Mouse (Mus musculus): ENCODE results near the gene Gm43064.

Gm43064 gene

DNA sequence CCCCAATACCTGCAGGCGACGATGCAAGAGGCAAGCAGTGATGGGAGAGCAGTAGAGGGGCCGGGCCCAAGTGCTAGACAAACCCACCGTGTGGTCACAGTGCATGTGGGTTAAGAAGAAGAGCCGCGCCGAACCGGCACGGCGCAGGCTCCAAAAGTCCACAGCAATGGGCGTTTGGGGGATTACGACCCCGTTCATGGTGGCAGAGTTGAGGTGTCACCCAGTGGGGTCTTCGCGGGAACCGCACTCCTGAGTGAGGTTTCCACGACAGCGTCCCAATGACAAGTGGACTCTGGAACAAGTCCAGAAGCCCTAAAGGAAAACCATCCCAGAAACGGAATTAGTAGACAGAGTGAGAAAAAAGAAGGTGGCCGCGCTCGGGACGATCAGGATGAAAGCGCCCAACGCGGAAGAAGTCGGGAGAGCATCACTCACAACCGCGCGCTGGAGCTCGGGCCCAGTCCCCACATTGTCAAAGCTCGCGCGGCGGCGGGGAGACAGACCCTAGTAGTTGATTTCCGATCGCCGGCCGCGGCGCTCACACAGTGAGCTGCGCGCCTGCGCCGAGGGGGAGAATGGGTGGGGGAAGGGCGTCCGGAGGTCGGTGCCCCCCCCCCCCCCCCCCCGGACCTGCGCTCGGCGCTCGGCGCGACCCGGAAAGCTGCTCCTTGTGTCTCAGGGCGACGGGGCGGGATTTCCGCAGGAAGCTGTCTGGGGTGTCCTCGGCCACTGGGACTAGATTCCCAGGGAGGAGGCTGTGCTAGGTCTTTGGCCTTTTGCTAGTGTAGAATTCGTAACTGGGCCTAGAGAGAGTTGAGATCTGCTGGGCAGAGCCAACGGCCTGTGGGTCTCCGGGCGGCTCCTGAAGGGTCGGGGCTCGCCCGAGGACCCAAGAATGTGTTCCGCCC, at the start of gene Gm43064, which contains the start of the genes Dclre1b and Ap4b1:
Gene Gm43064 (plus strand): TSS at position 683 of the 908 bp plus-strand sequence.
Gene Dclre1b (minus strand): TSS at position 554 of the 908 bp plus-strand sequence.
Gene Ap4b1 (plus strand): TSS at position 630 of the 908 bp plus-strand sequence.
- peak; percentile 99 for DNase-seq

DNA sequence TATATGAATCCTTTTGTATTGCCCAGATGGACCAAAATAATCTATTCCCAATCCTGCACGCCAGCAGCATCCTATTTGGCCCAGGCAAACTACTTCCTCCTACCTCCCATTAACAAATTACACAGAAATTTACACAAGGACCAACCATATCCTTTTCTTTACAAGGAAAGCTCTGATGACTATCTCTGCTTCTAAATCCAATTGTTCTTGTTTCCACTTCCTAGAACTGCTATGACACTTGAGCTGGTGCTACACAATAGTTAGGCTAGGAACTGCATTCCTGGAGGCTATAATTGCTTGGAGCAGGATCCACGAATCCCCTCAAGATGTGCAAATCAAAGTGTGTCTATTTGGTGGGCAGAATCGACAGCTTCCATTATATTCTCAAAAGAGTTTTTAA, 42.6 kb upstream of the Gm43064 start:
- peak; percentile 85 for DNase-seq

DNA sequence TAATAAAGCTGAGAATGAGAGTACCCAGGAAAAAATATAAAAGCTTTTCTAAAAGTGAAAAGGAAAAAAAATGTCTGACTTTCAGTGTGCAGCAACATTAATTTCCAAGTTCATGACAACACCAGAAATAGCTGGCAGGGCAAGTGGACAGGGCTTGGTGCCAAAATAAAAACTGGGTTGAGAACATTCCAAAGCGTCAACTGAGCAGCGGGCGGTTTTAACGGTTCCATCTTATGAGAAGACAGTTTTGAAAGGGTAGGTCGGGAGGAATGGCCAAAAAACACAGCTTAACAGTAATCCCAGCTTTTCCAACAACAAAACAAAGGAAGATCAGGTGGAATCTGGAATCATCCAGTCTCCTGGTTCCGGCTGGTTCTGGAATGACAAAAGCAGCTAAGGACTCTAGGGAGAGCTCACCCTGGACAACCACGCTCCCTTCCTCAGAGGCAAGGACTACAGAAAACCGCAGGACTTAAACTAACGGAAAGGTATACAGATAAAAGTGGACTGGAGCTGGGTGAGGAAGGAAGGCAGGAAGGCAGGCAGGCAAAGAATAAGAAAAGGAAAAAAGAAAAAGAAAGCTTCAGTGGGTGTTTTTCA, 37.7 kb upstream of the Gm43064 start:
- DNase-seq: peak; percentile 96

DNA sequence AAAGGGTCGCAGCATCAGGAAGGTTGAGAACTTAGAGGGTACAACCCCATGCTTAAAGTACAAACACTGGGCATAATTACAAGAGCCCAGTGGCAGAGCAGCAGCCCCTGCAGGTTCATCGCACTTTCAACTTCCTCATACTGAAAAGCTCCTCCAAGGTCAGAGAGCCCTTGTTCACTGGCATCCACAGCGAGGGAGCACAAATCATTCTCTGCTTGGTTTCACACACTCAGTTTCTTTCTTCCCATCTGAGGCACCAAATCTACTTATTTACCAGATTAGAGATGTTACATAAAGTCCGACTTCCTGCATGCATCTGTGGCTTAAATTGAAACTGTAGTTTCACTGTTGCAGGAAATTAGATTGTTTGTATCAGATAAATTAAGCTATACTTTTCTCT, 36.5 kb upstream of the Gm43064 start:
- peak; percentile 90 for DNase-seq

DNA sequence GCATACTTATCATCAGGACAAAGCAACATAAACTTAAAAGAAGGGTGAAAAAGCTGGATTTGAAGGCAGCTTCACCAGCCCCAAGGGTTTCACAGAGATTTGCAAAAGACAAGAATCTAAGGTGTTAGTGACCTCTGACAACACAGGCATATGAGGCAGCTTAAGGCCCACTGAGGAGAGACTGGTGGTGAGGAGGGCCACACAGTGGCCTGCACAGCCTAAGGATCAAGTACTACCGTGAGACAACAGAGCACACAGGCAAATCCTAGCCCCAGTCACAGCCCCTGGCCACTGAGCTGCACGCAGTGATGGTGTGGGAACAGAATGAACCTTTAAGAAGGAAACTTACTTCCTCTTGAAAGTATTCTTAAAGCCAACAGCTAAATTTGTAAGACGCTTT, 35.9 kb upstream of the Gm43064 start:
- peak; percentile 81 for DNase-seq

DNA sequence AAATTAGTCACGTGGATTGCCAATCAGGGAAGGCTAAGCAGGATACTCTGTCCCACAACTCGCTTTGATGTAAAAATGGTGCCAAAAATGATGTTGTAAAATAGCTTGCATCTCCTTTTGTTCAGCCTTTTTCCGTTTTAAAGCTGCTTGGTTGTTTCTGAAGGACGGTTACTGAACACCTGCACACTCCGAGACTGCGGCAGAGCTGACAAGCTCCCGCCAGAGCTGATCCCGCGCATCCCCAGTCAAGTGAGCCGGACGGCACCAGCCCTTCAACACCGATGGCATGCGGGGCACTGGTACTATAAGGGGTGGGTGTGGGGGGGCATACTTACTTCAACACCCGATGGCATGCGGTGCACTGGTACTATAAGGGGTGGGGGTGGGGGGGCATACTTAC, 35.4 kb upstream of the Gm43064 start:
- peak; percentile 85 for DNase-seq

DNA sequence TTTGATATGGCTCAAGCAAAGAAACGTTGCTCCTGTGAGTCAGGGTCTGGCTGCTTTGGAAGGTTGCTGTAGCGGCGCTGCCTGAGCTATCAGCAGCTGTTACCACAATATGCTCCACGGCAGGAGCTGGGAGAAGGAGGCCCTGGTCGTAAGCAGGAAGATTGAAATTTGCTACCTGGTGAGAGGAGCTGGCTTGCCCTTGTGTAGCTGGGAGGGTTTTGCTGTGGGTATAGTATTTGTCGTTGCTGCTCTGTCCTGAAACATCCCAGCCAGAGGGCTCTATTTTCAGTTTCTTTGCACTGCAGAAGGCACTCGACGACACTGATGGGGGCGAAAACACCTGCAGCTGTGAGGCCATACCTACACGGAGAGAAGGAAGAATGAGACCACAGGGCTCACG, 31.4 kb upstream of the Gm43064 start:
- peak; percentile 74 for DNase-seq

DNA sequence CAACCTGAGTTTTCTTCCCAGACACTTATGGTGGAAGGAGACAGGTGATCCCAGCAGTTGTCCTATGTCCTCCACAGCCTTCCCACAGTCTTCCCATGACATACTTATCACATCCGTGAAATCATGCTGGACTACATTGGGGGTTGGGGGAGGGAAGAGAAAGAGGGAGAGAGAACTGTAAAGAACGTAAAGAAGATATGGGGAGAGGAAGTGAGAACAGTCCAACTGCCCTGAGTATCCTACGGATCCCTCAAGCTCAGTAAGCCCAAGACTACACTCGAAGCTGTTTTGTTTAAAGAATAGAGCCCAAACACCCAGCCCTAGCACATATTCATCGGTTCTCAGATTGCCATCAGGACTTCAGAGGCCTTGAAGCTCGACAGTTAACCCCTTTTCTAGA, 30.7 kb upstream of the Gm43064 start:
- peak; percentile 78 for DNase-seq

DNA sequence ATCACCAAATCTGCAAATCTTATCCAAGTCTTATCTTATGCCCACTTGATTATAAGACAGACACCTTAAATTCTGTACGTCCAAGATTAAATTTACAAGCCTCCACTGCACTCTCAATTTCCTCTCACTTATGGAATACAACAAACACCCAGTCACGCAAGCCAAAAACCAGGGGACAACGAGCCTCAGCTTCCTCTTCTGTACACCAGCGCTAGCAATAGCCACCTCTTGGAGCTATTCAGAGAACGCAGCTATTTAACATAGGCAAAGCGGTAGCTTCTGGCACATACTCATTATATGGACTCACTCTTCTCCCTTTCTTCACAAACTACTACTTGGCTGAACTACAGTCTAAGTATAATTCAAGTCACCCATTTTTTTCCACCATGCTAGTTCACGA, 30.2 kb upstream of the Gm43064 start:
- peak; percentile 58 for DNase-seq

DNA sequence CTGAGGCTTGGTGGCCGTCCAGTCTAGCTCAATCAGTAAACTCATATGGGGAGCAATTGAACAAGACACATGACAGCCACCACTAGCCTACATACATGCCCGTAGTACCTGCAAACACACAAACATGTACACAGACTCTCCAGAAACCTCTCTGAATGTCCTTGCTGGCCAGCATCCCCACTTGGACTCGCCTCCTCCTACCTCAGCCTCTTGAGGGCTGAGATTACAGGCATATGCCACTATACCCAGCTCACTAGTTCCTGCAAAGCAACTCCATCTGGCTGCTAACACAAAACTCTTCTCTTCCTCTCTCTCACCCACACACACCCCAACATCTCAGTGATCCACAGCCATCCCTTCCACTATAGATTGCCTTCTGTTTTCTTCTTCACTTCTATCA, 29.1 kb upstream of the Gm43064 start:
- peak; percentile 68 for DNase-seq

DNA sequence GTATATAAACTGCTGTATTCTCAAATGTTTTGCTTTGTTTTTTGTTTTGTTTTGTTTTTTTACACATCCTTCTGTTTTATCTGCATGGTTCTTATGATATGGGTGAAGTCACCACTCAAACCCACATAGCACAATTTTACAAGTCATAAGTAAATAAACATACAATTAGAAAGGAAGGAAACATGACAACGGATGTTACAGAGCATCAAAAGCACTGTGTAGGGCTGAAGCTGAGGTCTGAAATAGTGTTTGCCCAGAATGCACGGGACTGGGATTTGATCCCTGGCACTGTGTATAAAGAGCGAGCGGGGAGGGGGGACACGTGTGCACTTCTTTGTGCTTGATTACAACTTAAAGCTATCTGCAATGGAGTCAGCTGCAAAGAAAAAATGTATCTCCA, 28.6 kb upstream of the Gm43064 start:
- DNase-seq: peak; percentile 66

DNA sequence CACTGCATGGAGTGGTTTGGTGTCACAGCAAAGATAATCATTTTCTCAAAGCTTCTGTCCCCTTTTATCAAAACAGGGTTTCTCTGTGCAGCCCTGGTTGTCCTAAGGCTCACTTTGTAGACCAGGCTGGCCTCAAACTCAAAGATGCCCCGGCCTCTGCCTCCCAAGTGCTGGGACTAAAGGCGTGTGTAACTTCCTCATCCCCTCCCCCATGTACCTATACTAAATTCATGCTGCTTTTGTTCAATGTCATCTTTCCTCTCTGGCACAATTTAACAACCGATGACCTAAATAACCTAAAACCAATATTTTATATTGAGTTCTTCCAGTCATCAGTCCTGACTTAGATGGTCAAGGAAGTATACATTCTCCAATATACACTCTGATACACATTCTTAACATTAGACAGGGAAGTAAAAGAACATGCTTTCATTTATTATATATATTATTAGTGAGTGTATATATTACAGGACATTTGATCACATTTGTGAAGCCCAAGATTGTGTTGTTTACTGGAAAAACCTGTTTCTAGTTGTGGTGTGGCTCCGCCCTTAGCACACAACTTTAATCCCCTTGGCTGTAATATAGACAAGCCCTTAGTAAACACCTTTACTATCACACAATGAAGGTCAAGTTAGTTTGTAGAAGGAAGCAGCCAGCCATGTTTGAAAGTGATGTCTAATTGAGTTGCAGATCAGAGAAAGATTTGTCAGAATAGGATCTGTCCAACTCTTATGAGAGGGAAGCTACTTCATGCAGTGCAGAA, 26.3 kb upstream of the Gm43064 start:
- DNase-seq: peak; percentile 43

DNA sequence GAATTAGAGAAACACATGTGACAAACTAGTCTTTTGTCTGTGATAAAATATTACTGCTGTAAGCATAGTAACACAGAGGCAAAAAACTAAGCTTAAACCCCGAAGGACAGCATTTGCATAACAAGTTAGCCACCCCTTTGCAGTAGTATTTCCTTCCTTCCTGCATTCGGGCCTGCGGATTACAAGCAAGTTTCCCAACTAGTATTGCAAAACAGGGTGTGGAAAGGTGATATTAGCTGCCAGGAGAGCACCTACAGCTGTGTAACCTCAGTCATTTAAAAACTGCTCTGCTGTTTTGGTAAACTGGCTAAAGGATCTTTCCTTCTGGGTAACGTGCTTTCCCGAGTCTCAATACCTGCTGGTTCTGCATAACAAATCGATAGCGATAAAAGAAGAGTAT, 22.1 kb upstream of the Gm43064 start:
- DNase-seq: peak; percentile 89

DNA sequence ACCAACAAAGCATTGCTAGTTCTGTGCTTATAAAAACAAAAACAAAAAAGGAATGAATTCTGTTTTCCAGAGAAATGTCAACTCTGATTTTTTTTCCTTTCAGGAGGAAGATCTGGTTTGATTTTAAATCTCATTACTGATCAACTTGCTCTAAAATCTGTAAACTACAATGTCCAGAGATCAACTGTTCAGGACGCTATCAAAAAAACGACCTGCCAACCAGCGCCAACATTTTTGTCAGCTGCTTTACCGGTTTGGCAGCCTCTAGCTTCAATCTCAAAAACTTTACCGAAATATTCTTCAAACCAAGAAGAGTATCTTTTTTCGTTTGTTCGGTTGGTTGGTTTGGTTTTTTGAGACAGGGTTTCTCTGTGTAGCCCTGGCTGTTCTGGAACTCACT, 20.3 kb upstream of the Gm43064 start:
- DNase-seq: no peak

DNA sequence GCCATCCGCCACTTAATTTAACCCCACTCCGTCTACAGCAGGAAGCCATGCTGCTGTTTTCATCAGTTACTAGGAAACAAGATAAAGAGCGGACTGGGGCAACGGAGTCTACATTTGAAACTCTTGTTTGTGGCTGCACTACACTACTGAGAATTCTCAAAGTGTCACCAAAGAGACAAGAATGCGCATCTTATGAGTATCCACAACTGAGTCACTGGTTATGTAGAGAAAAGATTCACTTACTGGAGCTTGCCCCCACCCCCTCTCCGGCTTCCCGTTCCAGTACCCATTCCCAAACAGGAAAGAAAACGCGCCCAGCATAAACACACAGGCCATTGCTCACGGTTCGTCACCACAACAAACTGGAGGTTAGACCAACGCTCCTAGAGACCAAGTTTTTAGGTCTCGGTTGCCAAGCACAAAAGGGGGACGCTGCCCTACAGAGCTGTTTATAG, 19.5 kb upstream of the Gm43064 start:
- peak; percentile 97 for DNase-seq

DNA sequence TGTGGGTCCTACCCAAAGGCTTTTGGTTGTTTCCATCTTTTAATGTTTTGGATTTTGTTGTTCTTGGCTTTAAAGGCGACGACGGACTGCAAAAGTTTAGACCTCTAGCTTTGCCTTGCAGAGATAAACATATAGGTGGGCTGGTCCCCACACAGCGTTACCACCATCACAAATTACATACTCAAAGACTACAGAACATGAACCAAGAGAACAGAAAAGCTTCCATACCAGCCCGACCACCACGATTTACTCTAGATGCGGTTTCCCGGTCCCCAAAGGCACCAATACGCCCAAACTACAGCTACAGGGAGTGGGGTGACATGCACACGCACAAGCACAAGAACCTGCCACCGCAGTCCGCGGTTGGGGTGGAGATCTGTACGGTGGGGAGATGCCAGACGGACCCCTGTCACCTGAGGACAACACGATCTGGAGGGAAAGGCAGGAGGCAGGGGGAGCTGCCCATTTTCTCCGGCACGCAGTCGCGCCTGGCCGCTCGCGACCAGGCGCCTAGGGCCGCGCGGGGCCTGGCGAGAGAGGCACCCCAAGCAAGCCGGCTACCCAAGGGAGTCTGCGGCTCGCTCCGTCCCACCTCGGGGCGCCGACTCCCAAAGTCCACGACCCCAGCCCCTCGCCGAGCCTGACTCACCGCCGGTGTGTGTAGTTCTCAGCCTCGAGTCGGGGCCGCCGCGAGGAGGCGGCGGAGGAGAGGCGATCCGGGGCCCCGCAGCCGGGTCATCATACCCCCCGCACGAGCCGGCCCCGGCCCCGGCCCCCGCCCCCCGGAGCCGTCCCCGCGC, 18.8 kb upstream of the Gm43064 start:
- DNase-seq: peak; percentile 94

DNA sequence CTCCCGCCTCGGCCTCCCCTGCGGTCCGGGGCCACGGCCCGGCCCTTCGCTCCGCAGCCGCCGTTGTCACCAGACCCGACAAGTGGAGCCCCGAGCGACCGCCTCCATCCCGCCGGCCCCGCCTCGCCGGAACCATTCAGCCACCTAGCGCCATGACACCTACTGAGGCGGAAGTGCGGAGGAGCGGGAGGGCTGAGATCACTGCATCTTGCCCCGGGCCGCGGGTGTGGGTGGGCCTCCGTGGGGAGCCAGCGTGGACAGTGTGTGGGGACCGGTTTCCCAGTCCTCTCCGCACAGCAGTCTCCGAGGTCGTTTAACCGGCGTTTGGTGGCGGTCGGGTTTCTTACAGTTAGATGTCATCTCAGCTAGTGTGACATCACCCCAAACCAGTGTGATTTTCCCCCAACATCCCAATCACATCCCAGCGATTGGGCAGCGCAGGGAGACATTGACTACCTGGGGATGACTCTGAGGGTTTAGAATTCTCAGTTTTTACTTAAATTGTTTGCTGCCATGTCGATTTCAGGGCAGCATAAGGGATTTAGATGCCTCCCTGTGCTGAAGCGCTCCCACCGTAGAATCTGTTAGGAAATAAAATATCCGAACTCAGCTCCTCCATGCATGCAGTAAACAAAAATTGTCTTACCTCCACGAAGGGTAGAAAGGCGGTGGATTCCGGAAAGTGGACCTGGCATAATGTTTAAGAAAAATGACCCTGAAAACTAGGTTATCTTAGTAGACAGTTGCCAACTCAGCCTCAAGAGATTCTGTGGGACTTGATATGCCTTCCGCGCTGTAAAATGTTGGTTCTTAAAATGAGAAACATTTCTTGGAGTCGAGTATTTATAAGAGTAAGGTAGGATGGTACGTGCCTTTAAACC, 17.9 kb upstream of the Gm43064 start, which contains the start of gene Hipk1:
Gene Hipk1 (minus strand): TSS at position 334 of the 881 bp plus-strand sequence.
- peak; percentile 100 for DNase-seq

DNA sequence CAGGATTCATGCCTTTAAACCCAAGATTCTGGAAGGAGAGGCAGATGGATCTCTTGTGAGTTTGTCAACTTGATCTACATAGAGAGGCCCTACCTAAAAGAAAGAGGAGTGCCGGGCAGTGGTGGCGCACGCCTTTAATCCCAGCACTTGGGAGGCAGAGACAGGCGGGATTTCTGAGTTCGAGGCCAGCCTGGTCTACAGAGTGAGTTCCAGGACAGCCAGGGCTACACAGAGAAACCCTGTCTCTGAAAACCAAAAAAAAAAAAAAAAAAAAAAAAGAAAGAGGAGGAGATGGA, 17.3 kb upstream of the Gm43064 start:
- DNase-seq: peak; percentile 86

DNA sequence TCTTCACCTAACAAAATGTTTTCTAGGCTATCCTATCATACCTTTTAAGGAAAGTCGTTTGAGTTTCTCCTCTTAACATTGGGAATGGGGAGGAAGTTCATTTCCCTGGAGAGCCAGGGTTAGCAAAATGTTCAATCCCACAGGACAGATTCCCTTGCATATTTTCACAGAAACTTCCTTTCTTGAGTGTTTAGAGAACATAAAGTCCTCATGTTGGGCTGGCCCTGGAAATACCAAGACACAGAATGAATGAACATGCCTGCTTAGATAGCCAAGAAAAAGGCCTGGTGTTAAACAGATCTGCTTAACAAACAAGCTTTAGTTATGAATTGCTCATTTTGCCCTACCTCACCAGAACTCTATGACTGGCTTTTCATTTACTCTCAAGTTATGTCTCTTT, 16.8 kb upstream of the Gm43064 start:
- DNase-seq: peak; percentile 96

DNA sequence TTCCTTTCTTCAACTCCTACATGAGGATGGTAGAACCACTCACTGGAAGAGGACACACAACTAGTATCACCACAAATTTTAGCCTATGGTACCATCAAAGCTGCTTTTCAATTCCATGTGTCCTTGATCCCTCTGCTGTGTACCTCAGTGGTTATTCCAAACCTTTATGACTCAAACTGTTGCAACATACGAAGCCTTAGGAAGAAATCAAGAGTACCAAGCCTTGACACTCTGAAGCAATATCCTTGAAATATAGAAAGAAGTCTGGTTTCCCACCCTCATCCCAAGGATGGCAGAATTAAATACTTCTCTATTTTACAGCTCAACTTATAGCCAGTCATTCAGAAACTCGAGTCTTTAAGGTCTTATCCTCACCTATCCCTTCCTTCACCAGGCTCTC, 13.0 kb upstream of the Gm43064 start:
- peak; percentile 18 for DNase-seq

DNA sequence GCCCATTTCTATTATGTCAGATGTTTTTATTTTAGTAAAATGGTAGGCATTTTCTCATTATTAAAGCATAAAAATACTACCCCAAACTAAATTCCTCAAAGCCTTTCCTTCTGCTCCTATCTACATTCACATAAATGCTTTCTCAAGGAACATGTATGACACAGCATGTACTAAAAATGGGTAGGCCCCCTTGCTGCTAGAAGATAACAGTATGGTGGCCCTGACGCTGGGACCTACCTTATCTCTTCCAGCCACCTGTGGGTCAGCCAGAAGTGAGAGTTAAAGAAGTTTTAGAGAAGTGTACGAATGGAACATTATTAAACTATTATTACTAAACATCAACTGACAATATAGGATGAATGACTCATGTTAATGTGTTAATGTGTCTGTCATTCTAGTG, 9.9 kb upstream of the Gm43064 start:
- peak; percentile 78 for DNase-seq

Measured in heart, adult 11 months (tissue).